Mouse (Mus musculus): ENCODE data around the gene Gramd4. TPM values are rescaled to one million over a fixed set of nuclear protein-coding genes. Genes with fewer than 3 reads are reported as not detected.
"Not testable (repeated sequence)": the region's sequence is repeated elsewhere in the genome, so short reads cannot be mapped to it uniquely, and the experiment has no call there.

Gene Gramd4
- polyA plus RNA-seq, 1 experiment from 2014 or later: 25.4 TPM

DNA sequence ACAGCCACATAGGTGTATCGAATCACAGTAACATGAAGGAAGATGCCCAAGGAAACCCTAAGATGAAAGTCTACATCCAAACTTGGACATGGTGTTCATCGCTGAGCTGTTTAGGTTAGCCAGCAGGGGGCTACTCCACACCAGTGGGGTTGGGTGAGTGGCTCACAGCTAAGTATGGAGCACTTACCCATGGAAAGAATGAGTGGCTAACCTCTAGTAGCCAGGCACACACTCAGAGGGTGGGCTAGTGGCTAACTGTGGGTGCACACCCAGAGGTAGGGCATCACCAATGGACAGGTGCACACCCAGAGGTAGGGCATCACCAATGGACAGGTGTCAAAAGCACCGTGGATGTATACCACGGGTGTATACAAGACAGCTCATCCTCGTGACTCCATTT, 102.2 kb downstream of the Gramd4 start:
- peaks cover 3% of the 10 kb centered on the region; the same call in 1 of the 2 replicates for H3K4me1 ChIP-seq
- no peaks in the 10 kb centered on the region for H3K27me3 ChIP-seq (replicated peaks)
- H3K9me3 ChIP-seq (replicated peaks): no peaks in the 10 kb centered on the region
- no peak for ATAC-seq (ENCODE audit: low FRiP score)
- H3K4me3 ChIP-seq (replicated peaks): no peak overlapping the region
- no peak overlapping the region for H3K27ac ChIP-seq (replicated peaks)
- H3K4me2 ChIP-seq: no peak overlapping the region
- WGBS: 96% methylated on average over 5 of the region's 5 CpGs
- H3K36me3 ChIP-seq: peaks cover 37% of the 10 kb centered on the region
- H3K9ac ChIP-seq (replicated peaks): no peak overlapping the region

DNA sequence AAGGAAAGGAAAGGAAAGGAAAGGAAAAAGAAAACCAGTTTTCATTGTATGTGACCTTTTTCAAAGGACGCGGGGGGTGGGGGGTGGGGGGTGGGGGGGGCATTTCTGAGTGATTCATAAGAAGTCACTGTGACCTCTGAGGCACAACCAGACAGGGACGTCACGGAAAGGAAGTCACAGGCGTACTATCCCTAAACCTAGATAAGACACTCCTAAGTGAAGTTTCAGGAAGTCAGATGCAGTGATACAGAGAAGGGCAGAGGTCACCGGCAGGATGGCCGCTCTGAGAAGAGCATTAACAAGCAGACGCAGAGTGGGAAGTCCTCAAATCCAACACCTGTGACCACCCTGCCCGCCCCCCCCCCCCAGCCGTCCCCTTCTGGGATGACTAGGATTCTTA, 103.4 kb downstream of the Gramd4 start:
- ATAC-seq (ENCODE audit: low FRiP score): no peak
- H3K27ac ChIP-seq (replicated peaks): no peak overlapping the region
- no peak overlapping the region for H3K4me3 ChIP-seq (replicated peaks)
- H3K4me1 ChIP-seq: peaks cover 9% of the 10 kb centered on the region; the same call in 1 of the 2 replicates
- H3K36me3 ChIP-seq: peaks cover 33% of the 10 kb centered on the region
- WGBS: 85% methylated on average over 10 of the region's 10 CpGs
- no peaks in the 10 kb centered on the region for H3K27me3 ChIP-seq (replicated peaks)
- H3K9me3 ChIP-seq (replicated peaks): no peaks in the 10 kb centered on the region
- no peak overlapping the region for H3K4me2 ChIP-seq
- no peak overlapping the region for H3K9ac ChIP-seq (replicated peaks)

DNA sequence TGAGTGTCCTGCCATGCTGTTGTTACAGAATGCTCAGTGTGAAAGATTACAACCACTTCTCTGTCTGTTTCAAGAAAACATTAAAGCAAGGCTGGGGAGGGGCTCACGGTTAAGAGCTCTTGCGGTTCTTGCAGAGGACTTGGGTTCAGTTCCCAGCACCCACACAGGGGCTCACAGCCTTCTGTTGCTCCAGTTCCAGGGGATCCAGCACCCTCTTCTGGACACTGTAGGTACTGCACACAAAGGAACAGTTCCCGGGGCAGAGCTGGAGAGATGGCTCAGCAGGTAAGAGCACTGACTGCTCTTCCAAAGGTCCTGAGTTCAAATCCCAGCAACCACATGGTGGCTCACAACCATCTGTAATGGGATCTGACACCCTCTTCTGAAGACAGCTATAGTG, 104.3 kb downstream of the Gramd4 start:
- not testable (repeated sequence) for H3K27ac ChIP-seq (replicated peaks); H3K4me2 ChIP-seq; H3K4me3 ChIP-seq (replicated peaks); H3K9ac ChIP-seq (replicated peaks); H3K9me3 ChIP-seq (replicated peaks); ATAC-seq (ENCODE audit: low FRiP score); H3K4me1 ChIP-seq; H3K27me3 ChIP-seq (replicated peaks)
- WGBS: 99% methylated on average over 3 of the region's 3 CpGs
- H3K36me3 ChIP-seq: peaks cover 26% of the 10 kb centered on the region

DNA sequence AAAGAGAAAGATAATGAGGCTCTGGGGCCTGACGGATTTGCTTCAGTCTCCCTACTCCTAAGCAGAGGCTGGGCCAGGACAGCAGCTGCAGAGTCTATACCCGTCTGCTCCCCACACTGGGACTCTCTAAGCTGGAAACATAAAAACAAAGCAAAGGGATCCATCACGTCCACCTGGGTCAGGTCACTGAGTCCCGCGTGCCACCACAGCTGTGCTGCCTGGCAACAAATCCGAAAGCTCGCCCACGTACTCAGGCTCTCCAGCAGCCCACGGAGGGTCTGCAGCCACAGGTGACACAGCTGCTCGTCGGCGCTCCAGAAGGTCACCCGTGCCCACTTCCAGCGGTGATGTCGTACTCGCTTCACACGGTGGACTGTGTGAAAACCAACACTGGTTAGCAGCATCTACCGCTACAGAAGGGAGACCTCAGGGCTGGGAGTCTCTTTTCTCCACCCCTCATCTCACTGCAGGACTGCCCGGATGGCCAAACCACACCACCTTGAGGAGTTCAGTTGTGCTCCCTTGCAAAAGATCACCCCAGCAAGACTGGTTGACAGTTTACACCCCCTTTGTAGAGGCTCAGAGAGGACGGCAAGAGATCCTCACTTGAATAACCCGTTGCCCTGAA, 107.3 kb downstream of the Gramd4 start:
- ATAC-seq (ENCODE audit: low FRiP score): no peak
- Histone ChIP-seq H3K4me3 (replicated peaks) (no peak overlapping the region), H3K9ac (replicated peaks) (no peak overlapping the region), H3K27me3 (replicated peaks) (no peaks in the 10 kb centered on the region), H3K27ac (replicated peaks) (no peak overlapping the region), H3K36me3 (peaks cover 26% of the 10 kb centered on the region), H3K9me3 (replicated peaks) (no peaks in the 10 kb centered on the region), H3K4me1 (peaks cover 28% of the 10 kb centered on the region), H3K4me2 (no peak overlapping the region)
- 74% methylated on average over 21 of the region's 21 CpGs for WGBS

DNA sequence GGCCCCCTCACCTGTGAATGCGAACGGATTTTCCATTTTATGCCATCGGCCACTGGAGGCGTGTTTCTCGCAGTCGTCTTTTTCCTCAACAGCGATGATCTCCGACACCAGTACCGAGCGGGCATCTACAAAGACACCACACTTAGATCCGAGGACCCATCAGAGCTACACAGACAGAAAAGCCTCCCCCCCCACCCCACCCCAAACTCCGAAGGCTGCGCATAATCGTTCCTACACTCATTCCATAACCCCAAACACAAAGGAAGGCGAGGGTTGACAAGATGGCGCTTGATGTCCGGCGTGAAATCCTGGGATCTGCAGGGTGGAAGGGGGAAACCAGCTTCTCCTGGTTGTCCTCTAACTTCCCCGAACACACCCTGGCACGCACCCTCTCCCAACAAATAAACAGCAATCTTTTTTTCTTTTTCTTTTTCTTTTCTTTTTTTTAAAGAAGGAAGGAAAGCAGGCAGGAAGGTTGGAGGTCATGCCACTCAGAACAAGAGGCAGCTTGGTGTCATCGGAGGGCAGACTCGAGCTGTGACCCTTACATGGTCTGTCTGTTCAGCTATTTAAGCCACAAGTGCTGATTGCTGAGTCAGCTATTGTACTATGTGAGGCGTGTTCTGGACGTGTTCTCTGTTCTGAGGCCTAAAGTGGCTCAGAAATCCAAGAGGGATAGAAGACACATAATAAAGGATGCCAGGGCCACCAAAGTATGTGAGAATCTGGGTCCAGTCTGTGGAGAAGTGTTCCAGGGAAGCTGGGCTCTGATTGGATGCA, 108.5 kb downstream of the Gramd4 start:
- no peak for ATAC-seq (ENCODE audit: low FRiP score)
- Histone ChIP-seq H3K4me2 (no peak overlapping the region), H3K9me3 (replicated peaks) (no peaks in the 10 kb centered on the region)

DNA sequence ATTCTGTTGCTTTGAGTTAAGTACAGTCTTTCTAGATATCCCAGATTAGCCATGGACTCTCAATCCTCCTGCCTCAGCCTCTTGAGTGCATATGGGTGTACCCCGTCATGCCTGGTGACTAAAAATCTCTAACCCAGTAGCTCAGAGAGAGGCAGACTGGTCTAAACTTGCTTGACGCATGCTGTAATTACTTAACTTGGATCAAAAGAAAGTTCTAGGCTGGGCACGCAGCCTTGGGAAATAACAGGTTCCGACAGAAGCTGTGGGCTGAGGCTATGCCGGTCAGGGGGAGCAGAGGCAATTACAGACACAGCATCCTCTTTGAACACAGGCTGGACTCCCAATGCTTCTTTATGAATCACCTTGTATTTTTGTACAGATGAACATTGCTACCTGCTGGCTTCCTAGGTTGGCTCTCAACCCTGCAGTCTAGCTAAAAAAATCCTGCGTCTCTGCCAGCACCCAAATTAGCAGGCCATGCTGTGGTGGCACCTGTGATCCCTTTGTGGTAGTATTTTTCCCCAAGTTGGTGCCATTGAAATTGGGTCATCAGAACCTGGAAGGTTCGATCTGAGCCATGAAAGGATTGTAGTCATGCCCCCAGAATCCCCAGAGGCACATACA, 109.6 kb downstream of the Gramd4 start:
- WGBS: 95% methylated on average over 7 of the region's 7 CpGs
- no peaks in the 10 kb centered on the region for H3K9me3 ChIP-seq (replicated peaks)
- no peak for ATAC-seq (ENCODE audit: low FRiP score)
- H3K9ac ChIP-seq (replicated peaks): no peak overlapping the region
- H3K4me1 ChIP-seq: peaks cover 34% of the 10 kb centered on the region
- no peaks in the 10 kb centered on the region for H3K27me3 ChIP-seq (replicated peaks)
- no peak overlapping the region for H3K4me2 ChIP-seq
- H3K36me3 ChIP-seq: peaks cover 18% of the 10 kb centered on the region
- no peak overlapping the region for H3K4me3 ChIP-seq (replicated peaks)
- no peak overlapping the region for H3K27ac ChIP-seq (replicated peaks)

More for the DNA sequence above, 108.5 kb downstream of the Gramd4 start:
- H3K4me1 ChIP-seq: peaks cover 34% of the 10 kb centered on the region
- no peak overlapping the region for H3K27ac ChIP-seq (replicated peaks)
- H3K9ac ChIP-seq (replicated peaks): no peak overlapping the region
- peaks cover 26% of the 10 kb centered on the region for H3K36me3 ChIP-seq
- no peaks in the 10 kb centered on the region for H3K27me3 ChIP-seq (replicated peaks)
- WGBS: 93% methylated on average over 24 of the region's 24 CpGs
- no peak overlapping the region for H3K4me3 ChIP-seq (replicated peaks)

DNA sequence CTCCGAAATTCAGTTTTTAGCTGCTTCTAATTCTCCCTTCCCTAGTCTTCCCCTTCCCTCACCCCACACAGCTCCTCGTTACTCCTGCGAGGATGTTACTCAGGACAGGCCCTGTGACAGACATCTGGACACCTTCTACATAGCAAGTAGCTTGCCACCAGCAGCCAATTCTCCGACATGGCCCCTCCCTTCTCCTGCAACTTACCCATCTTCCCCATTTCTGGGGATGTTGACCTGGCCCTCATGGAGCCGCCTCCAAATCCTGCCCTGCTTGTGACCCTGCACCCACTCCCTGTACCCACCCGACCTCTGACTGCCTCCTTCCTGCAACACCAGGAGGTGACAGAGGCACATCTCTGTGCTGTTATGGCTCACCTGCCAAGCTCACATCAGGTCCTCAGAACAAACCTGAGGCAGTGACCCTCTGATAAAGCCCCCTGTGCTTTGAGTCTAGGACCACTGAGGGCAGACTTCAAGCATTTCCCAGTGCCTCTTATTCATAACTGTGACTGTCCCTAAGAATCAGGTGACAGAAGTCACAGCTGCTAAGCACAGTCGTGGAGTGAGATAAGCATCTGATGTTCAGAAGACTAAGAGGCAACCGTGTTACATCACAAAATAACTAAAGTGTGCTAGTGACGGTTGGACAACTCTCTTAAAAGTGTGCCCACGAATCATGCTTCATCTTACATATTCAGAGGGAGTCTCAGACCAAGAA, 110.5 kb downstream of the Gramd4 start:
- H3K4me1 ChIP-seq: peaks cover 35% of the 10 kb centered on the region
- peak overlapping the region; percentile 41; the same call in 1 of the 2 replicates for H3K27ac ChIP-seq (replicated peaks)
- 80% methylated on average over 10 of the region's 10 CpGs for WGBS
- peaks cover 10% of the 10 kb centered on the region; the same call in 1 of the 2 replicates for H3K36me3 ChIP-seq
- no peaks in the 10 kb centered on the region for H3K9me3 ChIP-seq (replicated peaks)
- no peak overlapping the region for H3K9ac ChIP-seq (replicated peaks)
- ATAC-seq (ENCODE audit: low FRiP score): no peak
- no peaks in the 10 kb centered on the region for H3K27me3 ChIP-seq (replicated peaks)
- no peak overlapping the region for H3K4me2 ChIP-seq
- no peak overlapping the region for H3K4me3 ChIP-seq (replicated peaks)

DNA sequence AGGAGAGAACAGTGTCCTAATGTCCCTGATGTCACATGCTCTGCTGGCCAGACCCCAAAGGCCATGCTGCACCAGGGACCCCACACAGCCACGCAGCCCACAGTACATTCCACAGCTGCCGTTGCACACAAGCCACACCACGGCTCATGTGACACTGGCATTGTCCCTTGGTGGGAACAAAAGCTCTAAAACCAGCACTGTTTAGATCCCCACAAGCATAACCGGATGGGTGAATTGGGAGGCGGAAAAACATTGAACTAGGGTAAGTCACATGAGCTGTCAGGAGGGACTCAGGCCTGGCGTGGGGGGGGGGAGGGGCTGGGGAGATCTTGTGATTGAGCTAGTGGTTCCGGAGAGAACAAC, 111.0 kb downstream of the Gramd4 start:
- Histone ChIP-seq H3K4me2 (no peak overlapping the region; the same call in 1 of the 2 replicates), H3K4me1 (peaks cover 41% of the 10 kb centered on the region), H3K9ac (replicated peaks) (no peak overlapping the region), H3K4me3 (replicated peaks) (no peak overlapping the region), H3K27ac (replicated peaks) (peak overlapping the region; percentile 41; the same call in 1 of the 2 replicates), H3K9me3 (replicated peaks) (no peaks in the 10 kb centered on the region), H3K27me3 (replicated peaks) (no peaks in the 10 kb centered on the region), H3K36me3 (peaks cover 8% of the 10 kb centered on the region; the same call in 1 of the 2 replicates)
- 0 out of 2 replicates have a peak, but pooled peaks have one; percentile 25 for ATAC-seq (ENCODE audit: low FRiP score)
- 17% methylated on average over 7 of the region's 7 CpGs for WGBS

DNA sequence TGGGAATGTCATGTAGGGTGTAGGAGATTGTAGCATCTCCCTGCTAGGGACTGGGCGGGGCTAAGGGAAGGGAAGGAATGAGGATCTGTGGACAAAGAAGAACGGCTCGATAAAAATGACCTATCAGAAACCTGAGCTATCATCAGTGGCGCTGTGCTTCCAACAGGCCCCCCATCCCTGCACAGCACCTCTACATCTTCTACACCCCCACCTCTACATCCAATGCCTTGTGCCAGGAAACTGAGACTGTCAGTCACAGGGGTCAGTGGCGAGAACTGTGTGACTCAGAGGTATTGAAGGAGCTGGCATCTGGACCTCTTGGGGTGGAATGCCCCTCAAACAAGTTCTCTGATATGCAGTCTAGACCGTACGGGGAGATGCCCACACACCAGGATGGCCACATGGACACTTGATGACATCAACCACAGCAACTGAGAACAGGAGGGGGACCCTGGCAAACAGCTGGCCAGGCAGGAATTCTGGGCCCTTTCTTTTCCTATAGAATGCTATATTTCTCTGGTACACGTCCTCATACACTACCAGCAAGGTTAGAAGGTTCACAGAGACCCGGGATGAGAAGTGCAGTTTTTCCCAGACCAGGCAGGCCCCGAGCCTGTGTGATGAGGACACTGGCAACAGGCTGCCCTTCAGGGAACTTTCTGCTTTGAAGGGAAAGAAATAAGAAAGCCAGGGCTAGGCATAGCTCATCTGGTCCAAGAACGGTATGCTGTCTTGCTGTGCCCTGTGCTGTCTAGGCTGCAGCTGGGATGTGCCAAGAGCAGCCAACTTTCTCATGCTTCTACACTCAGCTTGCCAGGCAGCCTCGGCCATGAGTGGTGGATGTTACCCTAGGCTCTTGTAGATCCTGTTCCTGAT, 111.7 kb downstream of the Gramd4 start:
- Histone ChIP-seq H3K27ac (replicated peaks) (0 out of 2 replicates have a peak overlapping the region, but pooled peaks have one; percentile 1), H3K27me3 (replicated peaks) (no peaks in the 10 kb centered on the region), H3K4me2 (no peak overlapping the region; the same call in 1 of the 2 replicates), H3K36me3 (peaks cover 6% of the 10 kb centered on the region; the same call in 1 of the 2 replicates), H3K4me3 (replicated peaks) (no peak overlapping the region), H3K9me3 (replicated peaks) (no peaks in the 10 kb centered on the region), H3K9ac (replicated peaks) (no peak overlapping the region), H3K4me1 (peaks cover 47% of the 10 kb centered on the region)
- ATAC-seq (ENCODE audit: low FRiP score): 0 out of 2 replicates have a peak, but pooled peaks have one; percentile 32
- WGBS: 83% methylated on average over 12 of the region's 12 CpGs

DNA sequence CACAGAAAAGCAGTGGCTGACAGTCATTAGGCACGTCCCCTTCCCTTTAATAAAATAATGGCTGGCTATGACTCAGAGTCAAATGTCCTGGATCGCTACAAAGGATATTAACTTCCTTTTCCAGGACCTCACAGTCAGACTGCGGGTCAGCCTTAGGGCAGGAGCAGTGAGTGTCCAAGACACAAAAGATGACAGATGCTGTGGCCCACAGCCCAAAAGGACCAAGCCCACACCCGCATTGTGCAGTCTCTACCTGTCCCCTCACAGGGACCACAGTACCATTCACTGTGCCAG, 112.3 kb downstream of the Gramd4 start:
- no peak overlapping the region for H3K4me2 ChIP-seq
- H3K4me3 ChIP-seq (replicated peaks): no peak overlapping the region
- no peak overlapping the region for H3K27ac ChIP-seq (replicated peaks)
- peaks cover 46% of the 10 kb centered on the region for H3K4me1 ChIP-seq
- 66% methylated on average over 4 of the region's 4 CpGs for WGBS
- no peak overlapping the region for H3K9ac ChIP-seq (replicated peaks)
- no peaks in the 10 kb centered on the region for H3K9me3 ChIP-seq (replicated peaks)
- peaks cover 2% of the 10 kb centered on the region; the same call in 1 of the 2 replicates for H3K36me3 ChIP-seq
- ATAC-seq (ENCODE audit: low FRiP score): no peak
- no peaks in the 10 kb centered on the region for H3K27me3 ChIP-seq (replicated peaks)

DNA sequence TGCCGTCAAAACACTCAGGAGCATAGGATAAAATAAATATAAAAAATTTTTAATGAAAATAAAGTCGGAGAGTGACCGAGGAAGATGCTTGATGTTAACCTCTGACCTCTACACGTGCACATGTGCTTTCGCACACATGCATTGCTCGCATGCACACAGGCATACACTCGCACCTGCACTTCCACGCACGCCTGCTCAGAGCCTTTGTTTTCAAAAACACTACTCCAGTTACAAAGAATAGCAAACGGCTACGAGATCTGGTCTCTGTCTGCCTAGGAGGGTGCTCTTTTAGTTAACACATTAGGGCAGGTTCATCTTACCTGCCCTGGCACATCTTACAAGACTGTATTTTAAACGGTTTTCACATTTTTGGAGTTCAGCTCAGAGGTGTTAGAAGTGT, 113.8 kb downstream of the Gramd4 start:
- H3K4me1 ChIP-seq: peaks cover 41% of the 10 kb centered on the region
- 89% methylated on average over 12 of the region's 12 CpGs for WGBS
- no peak for ATAC-seq (ENCODE audit: low FRiP score)
- H3K9ac ChIP-seq (replicated peaks): no peak overlapping the region
- no peaks in the 10 kb centered on the region for H3K27me3 ChIP-seq (replicated peaks)
- no peaks in the 10 kb centered on the region for H3K9me3 ChIP-seq (replicated peaks)
- H3K4me3 ChIP-seq (replicated peaks): no peak overlapping the region
- H3K36me3 ChIP-seq: no peaks in the 10 kb centered on the region
- no peak overlapping the region for H3K4me2 ChIP-seq
- H3K27ac ChIP-seq (replicated peaks): no peak overlapping the region
